Mouse (Mus musculus): Measurements from ENCODE around the gene Heatr4. TPM values are rescaled to one million over a fixed set of nuclear protein-coding genes. Genes with fewer than 3 reads are reported as not detected.

The Heatr4 gene
- total RNA-seq, 4 experiments from 2014 or later: not detected

DNA sequence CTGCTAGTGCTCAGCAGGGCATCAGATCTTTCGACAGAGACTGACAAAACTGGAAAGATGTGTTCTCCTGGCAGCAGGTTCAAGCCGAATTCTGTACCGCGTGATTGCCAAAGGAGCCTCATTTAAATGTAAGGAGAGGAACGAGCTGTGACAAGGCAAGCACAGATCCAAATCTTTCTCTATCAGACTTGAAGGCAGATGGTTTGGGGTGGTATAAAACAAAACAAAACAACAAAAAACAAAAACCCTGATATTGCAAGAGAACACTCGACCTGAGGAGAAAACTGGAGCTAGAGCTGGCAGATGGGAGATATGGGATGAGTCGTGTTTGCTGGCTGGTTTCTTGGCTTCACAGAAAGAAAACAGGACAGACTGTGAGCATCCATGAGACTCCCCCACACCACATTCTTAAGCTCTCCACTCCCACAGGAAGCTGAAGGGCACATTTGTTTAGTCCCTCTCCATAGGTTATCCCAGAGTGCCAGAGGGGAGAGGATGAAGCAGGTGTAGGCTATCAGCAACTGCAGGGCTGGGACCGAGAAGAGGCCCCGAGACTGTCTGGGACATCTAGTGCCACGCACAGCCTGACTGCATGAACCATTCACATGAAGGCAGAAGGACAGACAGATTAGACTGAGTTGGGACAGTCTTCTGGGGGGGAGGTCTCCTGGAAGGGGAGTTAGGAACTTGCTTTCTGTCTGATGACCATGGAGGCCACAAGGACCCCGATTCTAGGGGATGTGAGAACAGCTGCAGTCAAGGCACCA is 13.9 kb upstream of the Heatr4 start:
- no peak for DNase-seq (ENCODE audit: low spot score in 2 of 2)

DNA sequence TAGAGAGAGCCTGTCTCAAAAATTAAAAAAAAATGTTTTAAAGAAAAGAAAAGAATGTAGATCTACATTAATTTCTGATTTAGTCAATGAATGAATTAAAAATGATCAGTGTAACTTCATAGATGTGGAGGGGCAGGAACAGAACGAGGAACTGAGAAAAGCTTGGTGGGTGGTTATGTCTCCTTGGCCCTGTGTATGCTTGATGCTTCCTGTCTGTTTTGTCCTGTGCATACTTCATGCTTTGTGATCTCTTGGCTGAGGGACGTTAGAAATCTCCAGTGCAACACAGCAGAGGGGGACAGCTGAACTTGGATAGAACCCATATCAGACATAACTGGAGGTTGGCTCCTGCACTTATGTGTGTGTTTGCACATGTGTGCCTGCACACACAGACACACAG is 12.6 kb upstream of the Heatr4 start:
- no peak for DNase-seq (ENCODE audit: low spot score in 2 of 2)

DNA sequence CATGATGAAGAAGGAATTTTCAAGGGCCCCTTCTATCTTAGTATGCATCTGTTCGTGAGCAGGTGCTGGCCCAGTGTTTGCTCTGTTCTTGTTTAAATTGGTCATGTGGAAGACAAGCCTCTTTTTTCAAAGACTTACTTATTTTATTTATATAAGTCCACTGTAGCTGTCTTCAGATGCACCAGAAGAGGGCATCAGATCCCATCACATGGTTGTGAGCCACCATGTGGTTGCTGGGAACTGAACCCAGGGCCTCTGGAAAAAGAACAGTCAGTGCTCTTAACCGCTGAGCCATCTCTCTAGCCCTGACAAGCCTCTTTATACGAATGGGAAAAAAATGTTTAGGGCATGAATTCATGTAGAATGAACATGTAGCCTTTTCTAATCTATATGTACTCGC is 4.7 kb upstream of the Heatr4 start:
- DNase-seq (ENCODE audit: low spot score in 2 of 2): no peak

DNA sequence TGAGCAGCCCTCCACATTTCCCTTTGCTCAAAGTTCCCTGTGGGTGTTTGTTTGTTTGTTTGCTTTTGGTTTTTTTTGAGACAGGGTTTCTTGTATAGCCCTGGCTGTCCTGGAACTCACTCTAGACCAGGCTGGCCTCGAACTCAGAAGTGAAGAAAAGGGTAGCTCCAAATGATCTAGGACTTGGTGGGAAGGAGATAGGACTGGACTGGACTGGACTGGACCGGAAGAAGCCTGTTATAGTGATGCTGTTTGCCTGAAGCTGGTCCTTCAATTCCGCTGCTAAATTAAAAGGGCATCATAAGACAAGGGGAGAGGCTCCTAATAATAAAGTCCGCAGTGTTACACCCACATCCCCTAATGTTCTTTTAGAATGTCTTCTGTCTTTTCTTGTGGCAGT is 3.8 kb upstream of the Heatr4 start:
- no peak for DNase-seq (ENCODE audit: low spot score in 2 of 2)

DNA sequence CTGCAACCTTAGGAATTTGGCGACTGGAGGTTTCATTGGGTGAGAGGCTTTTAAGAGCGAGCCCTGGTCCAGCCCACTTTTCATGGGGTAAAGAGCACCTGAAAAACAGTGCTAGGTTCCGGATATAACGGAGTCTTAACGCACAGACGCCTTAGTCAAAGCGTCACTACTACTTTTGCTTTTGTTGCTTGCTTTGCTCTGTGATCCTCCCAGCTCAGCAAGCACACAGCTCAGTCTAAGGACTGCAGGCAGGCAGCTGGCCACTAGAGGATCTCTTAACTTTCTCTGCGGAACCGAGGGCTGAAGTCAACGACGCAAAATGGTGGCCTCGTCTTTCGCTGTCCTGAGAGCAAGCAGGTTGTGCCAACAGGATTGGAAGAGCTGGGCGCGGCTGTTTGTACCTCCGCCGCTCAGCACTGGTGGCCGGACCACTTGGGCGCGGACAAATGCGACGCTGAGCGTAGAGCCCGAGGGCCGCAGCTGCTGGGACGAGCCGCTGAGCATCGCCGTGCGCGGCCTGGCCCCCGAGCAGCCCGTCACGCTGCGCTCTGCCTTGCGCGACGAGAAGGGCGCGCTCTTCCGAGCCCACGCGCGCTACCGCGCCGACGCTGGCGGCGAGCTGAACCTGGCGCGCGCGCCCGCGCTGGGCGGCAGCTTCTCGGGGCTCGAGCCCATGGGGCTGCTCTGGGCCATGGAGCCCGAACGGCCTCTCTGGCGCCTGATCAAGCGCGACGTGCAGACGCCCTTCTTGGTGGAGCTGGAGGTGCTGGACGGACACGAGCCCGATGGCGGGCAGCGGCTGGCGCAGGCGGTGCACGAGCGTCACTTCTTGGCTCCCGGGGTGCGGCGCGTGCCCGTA is 3.2 kb upstream of the Heatr4 start, which contains the start of gene Acot2:
TSS of gene Acot2 (plus strand) at position 279 of the 859 bp plus-strand sequence.
- peak; percentile 59 to 61 for DNase-seq (ENCODE audit: low spot score in 2 of 2)

DNA sequence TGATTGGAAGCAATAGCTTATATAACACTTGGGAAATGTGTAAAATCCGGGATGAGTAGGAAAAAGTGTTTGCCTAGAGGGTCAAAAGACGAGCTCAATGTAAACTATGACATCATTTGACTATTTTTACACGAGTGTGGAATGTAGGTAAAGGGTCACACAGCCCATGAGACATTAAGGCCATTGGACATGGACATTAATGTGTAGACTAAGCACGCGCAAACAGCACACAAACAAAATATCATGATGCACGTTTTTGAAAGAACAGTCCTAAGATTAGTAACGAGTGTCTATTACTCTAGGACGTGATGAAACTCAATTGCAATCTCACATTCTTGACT is 2.6 kb upstream of the Heatr4 start:
- DNase-seq (ENCODE audit: low spot score in 2 of 2): no peak

DNA sequence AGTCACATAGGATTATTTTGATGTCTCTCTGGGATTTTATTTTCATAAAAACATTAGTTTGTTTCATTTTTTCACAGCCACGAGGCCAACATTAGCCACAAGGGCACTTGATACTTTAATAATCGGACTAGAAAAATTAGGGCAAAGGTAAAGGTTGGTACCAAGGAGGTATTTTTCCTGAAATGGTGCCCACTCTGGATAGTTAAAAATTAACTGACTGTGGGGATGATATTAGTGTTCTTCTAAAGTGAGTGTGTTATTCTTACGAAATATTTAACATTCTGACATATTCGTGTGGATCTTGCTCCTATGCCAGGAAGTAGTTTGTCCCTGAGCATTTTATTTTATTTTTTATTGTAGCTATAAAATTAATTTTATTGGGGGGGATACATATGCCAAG is 3.0 kb downstream of the Heatr4 start:
- DNase-seq (ENCODE audit: low spot score in 2 of 2): no peak

DNA sequence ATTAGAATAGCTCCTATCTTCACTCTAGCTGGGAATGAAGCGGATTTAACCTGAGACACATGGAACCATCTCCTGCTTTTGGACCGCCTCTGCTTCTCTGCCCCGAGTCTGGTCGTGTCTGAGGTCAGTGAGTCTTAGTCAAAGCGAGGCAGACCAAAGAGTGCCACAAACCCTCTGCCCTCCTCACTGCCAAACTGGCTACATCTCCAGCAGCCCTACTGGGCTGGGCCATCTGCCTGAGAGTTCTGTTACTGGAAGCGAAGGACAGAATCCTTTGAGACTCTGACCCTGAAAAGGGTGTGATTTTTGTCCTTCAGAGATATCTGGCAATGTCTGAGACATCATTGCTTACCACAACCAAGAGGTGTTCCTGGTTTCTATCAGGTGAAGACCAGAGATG is 5.8 kb downstream of the Heatr4 start:
- no peak for DNase-seq (ENCODE audit: low spot score in 2 of 2)

DNA sequence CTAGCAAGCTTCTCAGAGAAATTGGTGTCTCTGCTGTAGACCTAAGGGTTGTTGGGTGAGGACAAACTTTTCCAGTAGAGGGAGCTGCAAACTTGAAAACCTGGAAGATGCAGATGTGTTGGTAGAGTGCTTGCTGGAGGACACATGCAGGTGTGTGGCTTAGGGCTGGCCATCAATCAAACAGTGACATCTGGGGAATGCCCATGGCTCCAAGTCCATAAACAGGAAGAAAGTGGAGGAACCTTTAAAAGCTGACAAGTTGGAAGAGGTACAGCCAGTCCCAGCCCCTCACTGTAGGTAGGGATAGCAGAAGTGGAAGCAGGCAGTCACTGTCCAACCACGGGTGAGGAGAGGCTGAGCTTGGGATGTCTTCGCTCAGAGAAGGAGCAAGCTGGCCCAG is 12.5 kb downstream of the Heatr4 start:
- DNase-seq (ENCODE audit: low spot score in 2 of 2): no peak

DNA sequence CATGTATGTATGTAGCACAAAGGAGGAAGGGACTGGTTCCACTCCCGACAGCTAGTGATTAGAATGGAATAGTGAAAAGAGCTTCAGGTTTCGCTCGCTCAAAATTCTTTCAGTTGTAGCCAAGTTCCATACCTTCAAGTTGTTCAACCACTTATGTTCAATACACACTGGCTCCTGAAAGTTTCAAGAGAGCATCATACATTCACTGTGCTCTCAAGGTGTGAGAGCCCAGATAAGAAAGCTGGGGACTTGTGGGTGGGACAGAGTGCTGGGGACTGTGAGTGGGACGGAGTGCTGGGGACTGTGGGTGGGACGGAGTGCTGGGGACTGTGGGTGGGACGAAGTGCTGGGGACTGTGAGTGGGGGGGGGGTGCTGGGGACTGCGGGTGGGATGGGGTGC is 19.4 kb downstream of the Heatr4 start:
- DNase-seq (ENCODE audit: low spot score in 2 of 2): no peak

DNA sequence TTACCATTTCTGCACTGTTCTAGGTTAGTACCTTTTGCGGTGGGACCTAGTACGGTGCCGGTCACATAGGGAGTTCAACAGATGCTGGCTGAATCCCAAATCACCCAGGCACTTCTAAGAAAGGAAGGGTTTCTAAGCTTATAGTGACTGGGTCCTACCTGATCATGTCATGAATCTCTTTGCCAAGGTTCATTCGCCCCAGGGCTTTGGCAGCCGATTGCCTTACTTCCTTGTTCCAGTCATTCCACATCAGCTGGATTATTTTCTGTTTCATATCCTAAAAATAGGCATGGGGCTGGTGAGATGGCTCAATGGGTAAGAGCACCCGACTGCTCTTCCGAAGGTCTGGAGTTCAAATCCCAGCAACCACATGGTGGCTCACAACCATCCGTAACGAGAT is 26.4 kb downstream of the Heatr4 start:
- DNase-seq (ENCODE audit: low spot score in 2 of 2): no peak

DNA sequence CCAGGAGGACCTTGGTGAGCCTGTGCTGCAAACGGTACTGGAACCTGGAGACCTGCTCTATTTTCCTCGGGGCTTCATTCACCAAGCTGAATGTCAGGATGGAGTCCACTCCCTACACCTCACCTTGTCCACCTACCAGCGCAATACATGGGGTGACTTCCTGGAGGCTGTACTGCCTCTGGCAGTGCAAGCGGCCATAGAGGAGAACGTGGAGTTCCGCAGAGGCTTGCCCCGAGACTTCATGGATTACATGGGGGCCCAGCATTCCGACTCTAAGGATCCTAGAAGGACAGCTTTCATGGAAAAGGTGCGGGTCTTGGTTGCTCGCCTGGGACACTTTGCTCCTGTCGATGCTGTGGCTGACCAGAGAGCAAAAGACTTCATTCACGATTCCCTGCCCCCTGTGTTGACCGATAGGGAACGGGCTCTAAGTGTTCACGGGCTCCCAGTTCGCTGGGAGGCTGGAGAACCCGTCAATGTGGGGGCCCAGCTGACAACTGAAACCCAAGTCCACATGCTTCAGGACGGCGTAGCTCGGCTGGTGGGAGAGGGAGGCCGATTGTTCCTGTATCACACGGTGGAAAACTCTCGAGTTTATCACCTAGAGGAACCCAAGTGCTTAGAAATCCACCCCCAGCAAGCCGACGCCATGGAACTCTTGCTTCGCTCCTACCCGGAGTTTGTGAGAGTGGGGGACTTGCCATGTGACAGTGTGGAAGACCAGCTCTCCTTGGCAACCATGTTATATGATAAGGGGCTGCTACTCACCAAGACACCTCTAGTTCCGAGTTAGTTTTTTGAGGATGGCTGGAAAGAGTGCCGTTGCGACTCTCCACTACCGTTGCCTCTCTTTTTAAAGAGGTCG is 32.7 kb downstream of the Heatr4 start:
- no peak for DNase-seq (ENCODE audit: low spot score in 2 of 2)

DNA sequence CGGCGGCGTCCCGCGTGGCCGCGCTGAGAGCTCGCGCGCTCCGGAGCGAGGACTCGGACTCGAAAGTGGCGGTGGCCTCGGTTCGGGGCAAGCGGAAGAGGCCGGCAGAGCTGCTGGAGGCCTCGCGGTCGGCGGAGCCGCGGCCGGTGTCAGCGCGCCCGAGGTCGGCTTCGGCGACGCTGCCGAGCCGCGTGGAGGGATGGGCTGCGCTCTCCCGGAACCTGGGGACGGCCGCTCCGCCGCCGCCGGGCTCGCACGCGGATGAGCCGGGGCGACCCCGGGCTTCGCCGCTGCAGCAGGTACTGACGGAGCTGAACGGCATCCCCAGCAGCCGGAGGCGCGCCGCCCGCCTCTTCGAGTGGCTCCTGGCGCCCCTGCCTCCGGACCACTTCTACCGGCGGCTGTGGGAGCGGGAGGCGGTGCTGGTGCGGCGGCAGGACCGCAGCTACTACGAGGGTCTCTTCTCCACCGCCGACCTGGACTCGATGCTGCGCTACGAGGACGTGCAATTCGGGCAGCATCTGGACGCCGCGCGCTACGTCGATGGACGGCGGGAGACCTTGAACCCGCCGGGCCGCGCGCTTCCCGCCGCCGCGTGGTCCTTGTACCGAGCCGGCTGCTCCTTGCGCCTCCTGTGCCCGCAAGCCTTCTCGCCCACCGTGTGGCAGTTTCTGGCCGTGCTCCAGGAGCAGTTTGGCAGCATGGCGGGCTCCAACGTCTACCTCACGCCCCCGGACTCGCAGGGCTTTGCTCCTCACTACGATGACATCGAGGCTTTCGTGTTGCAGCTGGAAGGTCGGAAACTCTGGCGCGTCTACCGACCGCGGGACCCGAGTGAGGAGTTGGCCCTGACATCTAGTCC is 33.6 kb downstream of the Heatr4 start:
- DNase-seq (ENCODE audit: low spot score in 2 of 2): no peak

DNA sequence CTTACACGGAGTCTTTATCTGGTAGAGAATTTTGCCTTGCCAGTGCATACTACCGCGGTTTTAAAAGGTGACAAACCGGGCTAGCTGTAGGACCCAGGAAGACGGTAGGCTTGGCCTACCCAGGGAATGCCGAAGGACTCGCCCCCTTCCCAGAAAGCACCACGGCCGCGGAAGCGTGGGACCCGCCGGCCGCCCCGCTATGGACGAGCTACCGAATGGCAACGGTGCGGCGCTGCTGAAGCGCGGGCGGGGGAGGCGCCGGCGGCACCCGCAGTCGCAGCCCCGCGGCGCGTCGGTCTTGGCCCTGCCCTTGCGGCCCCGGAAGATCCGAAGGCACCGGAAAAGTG is 34.2 kb downstream of the Heatr4 start, which contains the start of gene Riox1:
TSS of gene Riox1 (plus strand) at position 116 of the 347 bp plus-strand sequence.
- peak; percentile 58 to 67 for DNase-seq (ENCODE audit: low spot score in 2 of 2)

DNA sequence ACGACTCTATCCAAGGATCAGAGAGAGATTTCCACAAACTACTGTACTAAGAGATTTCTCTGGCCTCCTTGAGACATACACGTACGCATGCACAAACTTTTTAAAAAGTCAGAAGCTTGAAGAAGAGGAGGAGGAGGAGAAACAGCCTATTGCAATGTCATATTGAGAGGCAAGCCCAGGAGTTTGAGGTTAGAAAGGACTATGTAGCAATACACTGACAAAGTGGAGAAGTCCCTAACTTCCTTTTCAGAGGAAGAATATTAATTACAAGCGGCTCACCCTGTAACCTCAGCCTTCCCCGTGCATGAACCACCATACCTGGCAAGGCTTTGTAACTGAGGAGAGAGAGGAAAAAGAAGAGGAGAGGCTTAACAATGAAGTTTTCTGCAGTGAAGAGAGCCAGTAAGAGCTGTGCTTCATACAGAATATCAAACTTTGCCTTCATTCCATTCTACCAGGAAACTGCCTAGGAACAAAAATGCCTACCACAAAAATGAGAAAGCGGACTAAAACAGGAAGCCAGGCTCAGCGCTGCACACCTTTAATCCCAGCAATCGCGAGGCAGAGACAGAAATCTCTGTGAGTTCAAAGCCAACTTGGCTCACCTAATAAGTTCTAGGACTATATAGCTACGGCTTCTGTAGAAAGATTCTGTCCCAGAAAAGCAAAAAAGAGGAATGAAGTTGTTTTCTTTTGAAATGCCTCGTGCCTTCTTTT is 34.7 kb downstream of the Heatr4 start:
- DNase-seq (ENCODE audit: low spot score in 2 of 2): no peak

DNA sequence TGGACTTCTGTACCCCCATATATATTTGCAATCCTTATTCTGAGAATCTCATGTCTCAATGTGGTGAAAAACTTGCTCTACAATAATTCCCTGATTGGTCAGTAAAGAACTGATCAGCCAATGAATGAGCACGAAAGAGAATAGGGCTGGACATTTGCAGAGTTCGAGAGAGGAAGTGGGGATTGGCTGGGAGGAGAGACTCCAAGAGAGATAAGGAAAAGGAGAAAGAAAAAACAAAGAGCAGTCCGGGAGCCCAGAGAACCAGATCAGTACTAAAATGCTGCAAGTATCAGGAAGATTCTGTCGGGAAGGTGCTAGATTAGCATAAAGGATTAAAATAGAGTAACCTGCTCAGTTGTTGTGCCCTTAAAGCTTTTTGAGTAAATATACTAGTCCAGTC is 35.6 kb downstream of the Heatr4 start:
- no peak for DNase-seq (ENCODE audit: low spot score in 2 of 2)

DNA sequence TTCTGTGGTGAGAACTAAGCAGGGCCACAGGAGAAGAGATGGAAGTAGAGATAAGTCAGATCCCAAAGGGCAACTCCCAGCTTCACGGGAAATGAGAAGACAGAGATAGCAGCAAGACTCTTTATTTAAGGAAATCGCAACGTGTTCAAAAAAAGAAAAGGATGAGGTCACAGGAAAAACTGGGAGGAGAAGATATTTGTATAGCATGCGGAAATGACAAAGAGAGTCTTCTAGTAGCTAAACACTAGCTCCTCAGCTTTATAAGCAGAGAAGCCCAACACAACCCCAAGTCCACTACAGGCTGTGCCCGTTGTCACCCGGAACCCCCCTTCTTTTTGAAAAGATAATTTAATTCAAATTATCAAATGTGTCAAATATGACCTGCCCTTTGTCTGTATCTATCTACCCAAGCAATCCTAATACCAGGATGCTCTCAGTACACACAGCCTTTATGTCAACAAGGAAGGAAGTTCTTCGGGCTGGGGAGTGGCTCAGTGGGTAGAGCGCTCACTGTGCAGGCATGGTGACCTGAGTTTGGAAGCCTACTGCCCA is 37.3 kb downstream of the Heatr4 start:
- no peak for DNase-seq (ENCODE audit: low spot score in 2 of 2)

DNA sequence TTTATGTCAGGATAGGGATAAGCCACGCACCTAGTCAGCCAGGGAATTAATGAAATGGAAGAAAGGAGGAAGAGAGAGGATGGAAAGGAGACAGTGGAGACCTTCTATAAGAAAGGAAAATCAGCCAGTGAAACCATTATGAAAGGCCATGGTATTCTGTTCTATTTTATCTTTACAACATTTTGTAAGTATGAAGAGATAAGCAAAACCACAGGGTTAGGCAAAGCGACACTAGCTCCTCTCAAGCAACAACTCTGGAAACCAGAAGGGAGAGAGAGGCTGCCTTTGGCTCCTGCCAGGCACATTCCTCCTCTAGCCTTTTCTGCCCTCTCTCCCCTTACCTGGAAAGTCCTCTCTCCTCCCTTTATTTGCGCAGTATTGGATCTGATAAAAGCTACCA is 42.7 kb downstream of the Heatr4 start:
- no peak for DNase-seq (ENCODE audit: low spot score in 2 of 2)

DNA sequence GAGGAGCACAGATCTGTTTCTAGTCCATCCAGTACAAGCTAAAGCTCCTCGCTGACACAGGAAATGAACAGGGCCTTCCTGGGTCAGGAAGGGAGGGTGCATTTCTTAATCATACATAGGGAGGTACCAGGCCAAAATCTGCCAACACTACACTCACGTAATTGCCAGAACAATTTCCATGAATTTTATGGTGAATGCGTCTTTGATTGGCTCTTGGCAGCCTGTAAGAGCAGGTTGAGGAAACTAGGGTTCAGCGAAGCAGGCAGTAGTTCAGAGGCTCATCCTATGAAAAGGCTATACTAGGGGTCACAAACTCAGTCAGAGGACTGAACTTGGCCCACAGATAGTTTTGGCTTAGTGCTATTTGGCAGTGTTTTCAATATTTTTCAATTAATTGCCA is 44.6 kb downstream of the Heatr4 start:
- DNase-seq (ENCODE audit: low spot score in 2 of 2): no peak

DNA sequence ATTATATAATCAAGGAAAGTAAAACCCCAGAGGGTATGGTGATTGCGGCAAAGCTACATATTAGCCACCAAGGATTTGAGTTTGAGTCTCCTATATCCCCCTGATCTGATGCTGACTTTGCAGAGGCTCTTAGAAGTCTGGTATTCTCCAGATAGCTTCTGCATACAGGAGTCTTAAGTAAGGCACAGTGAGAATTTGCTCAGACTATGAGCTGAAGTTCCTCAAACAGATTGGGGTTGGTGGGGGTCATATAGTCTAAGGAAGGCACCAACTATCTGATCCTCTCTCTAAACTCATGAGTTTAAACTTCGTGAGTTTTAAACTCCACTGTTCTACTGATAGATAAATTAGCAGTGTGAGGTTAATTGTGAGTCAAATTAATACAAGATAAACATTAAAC is 45.3 kb downstream of the Heatr4 start:
- no peak for DNase-seq (ENCODE audit: low spot score in 2 of 2)

Measured in gastrocnemius, adult 8-10 months (tissue).